Mouse (Mus musculus) bone marrow macrophage, adult 2 months (primary cell): ENCODE data around the gene Khdc1b. TPM values are rescaled to one million over a fixed set of nuclear protein-coding genes. Genes with fewer than 3 reads are reported as not detected.

Experiments
- H3K27ac ChIP-seq: 2 replicates; pipeline ENCODE4 v1.5.1; 2012; ENCODE audit warnings: low read depth, low read length; ENCODE audit not compliant: insufficient read depth
- H3K4me1 ChIP-seq: 2 replicates; pipeline ENCODE4 v1.6.1; 2012; ENCODE audit warnings: low read length; ENCODE audit not compliant: control insufficient read depth, insufficient read depth
- H3K4me3 ChIP-seq: 2 replicates; pipeline ENCODE4 v1.5.1; 2012; ENCODE audit warnings: mild to moderate bottlenecking, low read length, moderate library complexity; ENCODE audit not compliant: insufficient read depth
- CTCF ChIP-seq: IDR thresholded peaks from 2 replicates; pipeline ENCODE4 v1.5.1; 2012; ENCODE audit warnings: low read depth, mild to moderate bottlenecking, low read length, moderate library complexity
- POLR2A ChIP-seq: IDR thresholded peaks from 2 replicates; pipeline ENCODE4 v1.6.1; 2012; ENCODE audit warnings: mild to moderate bottlenecking, low read depth, low read length, borderline replicate concordance
- polyA plus RNA-seq: library from polyadenylated mRNA; stranded (reverse); fragments of >200 nt; gene quantifications from 2 replicates; pipeline ENCODE4 v1.2.4, GENCODE M21; 2012; ENCODE audit not compliant: missing spikeins, insufficient read depth, insufficient read length

Khdc1b gene
- polyA plus RNA-seq, 1 experiment, result not detected

DNA sequence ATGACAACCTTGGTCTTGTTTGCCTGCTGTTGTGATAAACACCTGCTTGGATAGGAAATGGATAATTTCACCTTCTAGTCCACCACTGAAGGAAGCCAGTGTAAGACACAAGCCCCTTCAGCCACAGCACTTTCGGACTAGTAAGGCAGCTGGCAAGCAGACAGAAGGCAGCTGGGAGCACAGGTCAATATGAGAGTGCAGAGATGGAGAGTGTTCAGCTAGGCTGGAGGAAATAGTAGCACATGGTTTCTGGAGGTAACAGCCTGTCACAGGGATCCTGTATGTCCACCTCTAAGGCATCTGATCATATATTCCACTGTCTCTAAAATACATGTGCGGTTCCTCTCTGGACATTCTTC is 28.8 kb downstream of the Khdc1b start:
- no peak for TF ChIP-seq POLR2A
- TF ChIP-seq CTCF, result no peak
- Histone ChIP-seq H3K4me1 (no peaks in the 10 kb centered on the region), H3K27ac (no peak overlapping the region), H3K4me3 (no peak overlapping the region)

DNA sequence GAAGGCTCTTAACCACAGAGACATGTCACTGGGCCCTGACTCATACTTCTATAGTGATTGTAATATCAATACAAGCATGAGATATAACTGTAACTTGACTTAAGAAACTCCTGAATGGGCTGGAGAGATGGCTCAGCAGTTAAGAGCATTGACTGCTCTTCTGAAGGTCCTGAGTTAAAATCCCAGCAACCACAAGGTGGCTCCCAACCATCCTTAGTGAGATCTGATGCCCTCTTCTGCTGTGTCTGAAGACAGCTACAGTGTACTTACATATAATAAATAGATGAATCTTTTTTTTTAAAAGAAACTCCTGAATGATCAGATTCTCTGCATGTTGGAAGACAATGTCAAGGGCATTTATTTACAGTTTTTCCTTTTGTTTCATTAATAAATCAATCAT is 36.0 kb downstream of the Khdc1b start:
- TF ChIP-seq POLR2A, result no peak
- TF ChIP-seq CTCF, result no peak
- Histone ChIP-seq H3K27ac (no peak overlapping the region), H3K4me3 (no peak overlapping the region), H3K4me1 (no peaks in the 10 kb centered on the region)

DNA sequence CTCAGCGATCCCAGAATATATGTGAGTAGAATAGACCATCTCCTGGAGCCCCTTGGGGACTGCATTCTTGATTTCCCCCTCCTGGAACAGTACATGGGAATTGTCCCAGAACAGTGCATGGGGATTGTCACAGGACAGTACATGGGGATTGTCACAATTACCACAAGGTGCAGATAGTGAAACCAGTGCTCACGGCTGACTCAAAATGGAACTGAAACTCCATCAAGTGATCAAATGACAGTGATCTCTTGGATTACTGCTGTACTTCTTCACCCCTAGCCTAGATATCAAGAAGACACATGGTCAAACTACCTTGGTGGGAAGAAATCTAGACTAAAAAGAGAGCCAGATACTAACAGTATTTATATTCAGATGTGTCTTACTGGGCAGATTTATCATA is 42.3 kb downstream of the Khdc1b start:
- TF ChIP-seq POLR2A, result no peak
- Histone ChIP-seq H3K4me1 (no peaks in the 10 kb centered on the region), H3K27ac (no peak overlapping the region), H3K4me3 (no peak overlapping the region)

DNA sequence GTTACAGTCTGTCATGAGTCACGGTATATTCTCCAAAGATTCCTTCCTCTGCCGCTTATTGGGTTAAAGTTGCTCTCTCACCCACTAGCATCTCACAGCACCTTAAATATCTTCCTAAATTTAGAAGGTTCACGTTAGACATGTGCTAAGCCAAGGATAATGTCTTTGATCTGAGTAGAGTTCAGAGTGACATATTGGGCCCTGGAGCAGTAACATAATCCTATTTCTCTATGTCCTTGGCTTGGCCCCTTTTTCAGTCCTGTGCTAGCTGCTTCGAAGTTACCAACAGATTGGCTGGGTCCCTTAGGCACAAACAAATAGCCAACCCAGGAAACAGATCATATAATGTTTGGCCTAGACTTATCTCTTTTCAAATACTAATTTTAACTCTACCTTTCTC is 44.7 kb downstream of the Khdc1b start:
- Histone ChIP-seq H3K4me3 (no peak overlapping the region), H3K4me1 (no peaks in the 10 kb centered on the region), H3K27ac (no peak overlapping the region)
- no peak for TF ChIP-seq POLR2A
- TF ChIP-seq CTCF, result no peak

DNA sequence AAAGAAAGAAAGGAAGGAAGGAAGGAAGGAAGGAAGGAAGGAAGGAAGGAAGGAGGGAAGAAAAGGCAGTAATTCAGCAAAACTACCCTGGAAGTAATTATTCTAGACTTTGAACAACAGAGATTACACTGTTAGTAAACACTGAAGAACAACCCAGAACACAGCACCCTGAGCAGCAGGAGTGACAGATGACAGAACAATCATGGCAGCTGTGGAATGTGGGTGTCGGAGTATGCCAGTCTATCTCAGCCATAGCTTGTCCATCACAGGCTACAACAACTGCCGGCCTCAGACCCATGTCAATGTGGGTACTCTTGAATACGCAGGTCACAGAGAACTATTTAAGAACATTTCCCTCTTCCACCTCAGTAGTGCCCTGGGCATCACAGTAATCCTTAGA is 48.3 kb downstream of the Khdc1b start:
- no peak for TF ChIP-seq POLR2A
- no peak for TF ChIP-seq CTCF
- H3K4me1 ChIP-seq, result no peaks in the 10 kb centered on the region
- H3K27ac ChIP-seq, result no peak overlapping the region
- H3K4me3 ChIP-seq, result no peak overlapping the region

DNA sequence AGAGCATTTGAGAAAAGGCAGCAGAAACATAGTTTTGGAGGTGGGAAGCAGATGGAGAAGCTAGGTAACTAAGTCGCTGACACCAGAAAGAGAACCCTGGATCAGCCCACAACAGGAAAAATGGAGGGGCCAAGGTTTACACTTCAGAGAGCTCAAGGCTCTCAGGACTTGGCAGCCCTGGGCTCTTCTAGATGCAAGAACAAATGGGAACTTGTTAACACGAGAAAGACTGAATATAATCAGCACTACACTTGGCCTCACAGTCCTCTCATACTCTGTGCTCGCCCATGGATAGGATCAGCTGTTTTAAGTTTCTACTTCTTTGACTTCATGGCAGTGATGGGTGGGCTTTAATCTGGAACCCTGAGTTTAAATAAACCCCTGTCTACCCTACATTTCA is 51.5 kb downstream of the Khdc1b start:
- Histone ChIP-seq H3K27ac (no peak overlapping the region), H3K4me1 (no peaks in the 10 kb centered on the region), H3K4me3 (no peak overlapping the region)
- TF ChIP-seq CTCF (no peak), POLR2A (no peak)

Other genes with a start within 250 kb of the Khdc1b start
- 2.6 and 3.5 TPM in 2 replicates for gene Tmem14a, start 165.0 kb upstream of the Khdc1b start, polyA plus RNA-seq
- gene Gsta3, start 143.0 kb upstream of the Khdc1b start, polyA plus RNA-seq, result 3.5 and 4.8 TPM in 2 replicates
- gene Khdc1a, start 33.9 kb upstream of the Khdc1b start, polyA plus RNA-seq, result not detected in 2 replicates
- not detected in 2 replicates for gene Khdc1c, start 15.2 kb upstream of the Khdc1b start, polyA plus RNA-seq